Mouse (Mus musculus): ENCODE measurements around the gene Abcf2.
"Not testable (repeated sequence)": the region's sequence is repeated elsewhere in the genome, so short reads cannot be mapped to it uniquely, and the experiment has no call there.

The Abcf2 gene

GRCm38 (mm10) chr5:24586547-24587199, 9.4 kb upstream of the Abcf2 start, which contains the start of gene Chpf2:
TSS of gene Chpf2 (plus strand) at chr5:24586741.
- DNase-seq (ENCODE audit: low read depth), result no peak

GRCm38 (mm10) chr5:24586106-24586505, 8.8 kb upstream of the Abcf2 start:
- DNase-seq (ENCODE audit: low read depth), result no peak

- DNase-seq (ENCODE audit: low read depth), result no peak
These were observed 1.1 kb upstream of the Abcf2 start for GRCm38 (mm10) chr5:24578109-24578963.

- DNase-seq (ENCODE audit: low read depth), result no peak
These were observed 475 bp downstream of the Abcf2 start for GRCm38 (mm10) chr5:24576801-24577182.

GRCm38 (mm10) chr5:24575948-24576347, 1.3 kb downstream of the Abcf2 start:
- DNase-seq (ENCODE audit: low read depth), result no peak

GRCm38 (mm10) chr5:24556709-24557108, 20.6 kb downstream of the Abcf2 start, which contains the start of gene 4931409K22Rik:
TSS of gene 4931409K22Rik (minus strand) at chr5:24556809.
- no peak for DNase-seq (ENCODE audit: low read depth)

- DNase-seq (ENCODE audit: low read depth), result not testable (repeated sequence)
These were observed 21.9 kb downstream of the Abcf2 start for GRCm38 (mm10) chr5:24555335-24555734.

- peak; percentile 24 for DNase-seq (ENCODE audit: low read depth)
These were observed 23.5 kb downstream of the Abcf2 start for GRCm38 (mm10) chr5:24553621-24554244.

GRCm38 (mm10) chr5:24551317-24551688, 26.0 kb downstream of the Abcf2 start:
- no peak for DNase-seq (ENCODE audit: low read depth)

GRCm38 (mm10) chr5:24550598-24551316, 26.5 kb downstream of the Abcf2 start:
- DNase-seq (ENCODE audit: low read depth), result no peak

GRCm38 (mm10) chr5:24542643-24543042, 34.6 kb downstream of the Abcf2 start:
- DNase-seq (ENCODE audit: low read depth), result no peak

GRCm38 (mm10) chr5:24541144-24541569, 36.1 kb downstream of the Abcf2 start:
- no peak for DNase-seq (ENCODE audit: low read depth)

- DNase-seq (ENCODE audit: low read depth), result no peak
These were observed 36.7 kb downstream of the Abcf2 start, which contains the start of gene Asb10 for GRCm38 (mm10) chr5:24540387-24541143. TSS of gene Asb10 (minus strand) at chr5:24540978.

GRCm38 (mm10) chr5:24539571-24540296, 37.5 kb downstream of the Abcf2 start:
- DNase-seq (ENCODE audit: low read depth), result no peak

- DNase-seq (ENCODE audit: low read depth), result no peak
These were observed 39.6 kb downstream of the Abcf2 start for GRCm38 (mm10) chr5:24537618-24538017.

- DNase-seq (ENCODE audit: low read depth), result no peak
These were observed 40.8 kb downstream of the Abcf2 start for GRCm38 (mm10) chr5:24536511-24536910.

- no peak for DNase-seq (ENCODE audit: low read depth)
These were observed 41.5 kb downstream of the Abcf2 start for GRCm38 (mm10) chr5:24535731-24536130.

- DNase-seq (ENCODE audit: low read depth), result no peak
These were observed 43.0 kb downstream of the Abcf2 start for GRCm38 (mm10) chr5:24534292-24534691.

- no peak for DNase-seq (ENCODE audit: low read depth)
These were observed 43.9 kb downstream of the Abcf2 start for GRCm38 (mm10) chr5:24533391-24533790.

- peak; percentile 56 for DNase-seq (ENCODE audit: low read depth)
These were observed 47.1 kb downstream of the Abcf2 start for GRCm38 (mm10) chr5:24530042-24530689.

Measured in fibroblast of lung, adult 2 months (primary cell).